Mouse (Mus musculus) adrenal gland, adult 2 months (tissue): Measurements from ENCODE around the gene Slc22a17. TPM values are rescaled to one million over a fixed set of nuclear protein-coding genes. Genes with fewer than 3 reads are reported as not detected.

ENCODE experiments used
- DNase-seq: peaks from one replicate; pipeline ENCODE4 v3.0.0; 2021
- polyA plus RNA-seq: library from polyadenylated mRNA; depleted of rRNA; stranded (reverse); fragments of >200 nt; gene quantifications from 2 replicates; pipeline ENCODE4 v1.2.3, GENCODE M21; 2012
- total RNA-seq, 2 experiments: library from RNA; stranded (reverse); gene quantifications; 2 replicates each; pipeline ENCODE4 v1.2.3; 2021

The Slc22a17 gene
- total and polyA plus RNA-seq, 3 experiments = 24.9 to 191 (median 45.1) TPM

GRCm38 (mm10) chr14:54939434-54940175 is 26.7 kb upstream of the Slc22a17 start:
- peak; percentile 66 for DNase-seq

DNA sequence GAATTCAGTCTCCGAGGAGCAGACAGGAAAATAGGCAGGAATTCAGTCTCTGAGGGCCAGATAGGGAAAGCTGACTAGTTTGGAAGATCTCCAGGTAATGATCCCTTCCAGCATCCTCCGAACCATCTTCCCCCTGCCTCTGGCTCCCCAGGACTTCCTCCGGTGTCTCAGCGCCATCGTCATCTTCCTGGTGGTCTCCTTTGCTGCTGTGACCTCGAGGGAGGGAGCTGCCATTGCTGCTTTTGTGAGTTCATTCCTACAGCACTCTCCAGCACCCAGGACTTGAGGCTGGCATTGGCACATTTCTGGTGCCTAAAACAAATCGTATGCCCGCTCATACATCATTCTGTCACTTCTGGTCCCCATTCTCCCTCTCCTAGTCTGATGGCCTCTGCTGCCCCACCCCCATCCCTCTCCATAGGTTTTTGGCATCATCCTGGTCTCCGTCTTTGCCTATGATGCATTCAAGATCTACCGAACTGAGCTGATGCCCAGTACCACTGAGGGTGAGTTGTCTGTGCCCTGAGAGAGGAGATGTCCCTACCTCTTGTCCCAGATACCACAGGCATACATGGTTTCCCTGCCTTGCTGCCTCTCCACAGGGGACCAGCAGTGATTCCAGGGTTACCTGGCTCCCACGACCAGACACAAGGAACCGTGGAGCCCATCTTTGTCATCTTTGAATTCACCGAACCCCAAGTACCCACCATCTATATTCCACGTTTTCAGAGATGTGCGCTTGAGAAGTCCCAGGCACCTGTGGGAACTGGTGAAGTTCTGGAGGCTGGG is 25.7 kb upstream of the Slc22a17 start:
- no peak for DNase-seq

DNA sequence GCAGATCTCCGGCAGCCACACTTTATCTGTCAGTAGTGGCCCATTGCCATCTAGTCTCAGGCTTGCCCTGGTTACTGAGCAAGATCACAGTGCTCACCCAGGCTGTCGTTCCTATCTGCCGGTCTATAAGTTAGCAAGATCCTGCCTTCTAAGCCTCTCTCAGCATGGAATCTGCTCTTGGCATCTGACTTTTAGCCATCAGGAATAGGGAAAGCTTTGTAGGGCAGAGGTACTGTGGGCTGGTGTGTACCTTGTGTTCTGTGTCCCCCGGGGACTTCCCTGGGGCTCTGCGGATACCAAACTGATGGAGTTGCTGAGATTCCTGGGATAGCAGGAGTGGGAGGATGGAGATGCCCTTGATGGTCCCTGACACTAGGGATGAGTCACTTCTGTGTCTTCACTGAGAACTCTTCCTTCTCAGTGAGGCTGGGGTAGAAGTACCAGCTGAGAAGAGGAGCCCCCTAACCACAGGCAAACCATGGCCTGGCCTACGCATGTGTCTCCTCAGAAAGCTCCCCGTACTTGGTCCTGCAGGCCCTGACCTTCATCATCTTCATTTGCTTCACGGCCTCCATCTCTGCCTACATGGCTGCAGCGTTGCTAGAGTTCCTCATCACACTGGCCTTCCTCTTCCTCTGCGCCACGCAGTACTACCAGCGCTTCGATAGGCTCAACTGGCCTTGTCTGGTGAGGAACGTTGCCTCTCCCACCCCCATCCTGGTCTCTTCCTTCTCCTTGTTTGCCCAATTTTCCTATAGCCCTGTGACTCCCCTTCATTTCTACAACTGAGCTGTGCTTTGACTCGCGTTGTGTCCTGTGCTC is 24.6 kb upstream of the Slc22a17 start:
- no peak for DNase-seq

DNA sequence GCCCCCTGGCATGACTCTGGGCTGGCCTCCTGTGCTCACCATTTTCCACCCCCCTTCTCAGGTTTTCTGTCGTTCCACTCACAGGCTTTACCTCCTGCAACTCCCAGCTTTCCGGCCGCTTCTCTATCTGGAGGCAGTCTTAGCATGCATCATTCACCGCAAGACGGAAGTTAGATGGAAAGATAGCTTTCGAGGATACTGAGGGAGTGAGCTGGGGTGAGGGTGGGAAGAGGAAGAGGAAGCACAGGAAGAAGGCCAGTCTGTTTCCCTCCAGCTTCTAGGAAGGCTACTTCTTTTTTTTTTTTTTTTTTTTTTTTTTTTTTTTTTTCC is 23.9 kb upstream of the Slc22a17 start:
- DNase-seq = no peak

DNA sequence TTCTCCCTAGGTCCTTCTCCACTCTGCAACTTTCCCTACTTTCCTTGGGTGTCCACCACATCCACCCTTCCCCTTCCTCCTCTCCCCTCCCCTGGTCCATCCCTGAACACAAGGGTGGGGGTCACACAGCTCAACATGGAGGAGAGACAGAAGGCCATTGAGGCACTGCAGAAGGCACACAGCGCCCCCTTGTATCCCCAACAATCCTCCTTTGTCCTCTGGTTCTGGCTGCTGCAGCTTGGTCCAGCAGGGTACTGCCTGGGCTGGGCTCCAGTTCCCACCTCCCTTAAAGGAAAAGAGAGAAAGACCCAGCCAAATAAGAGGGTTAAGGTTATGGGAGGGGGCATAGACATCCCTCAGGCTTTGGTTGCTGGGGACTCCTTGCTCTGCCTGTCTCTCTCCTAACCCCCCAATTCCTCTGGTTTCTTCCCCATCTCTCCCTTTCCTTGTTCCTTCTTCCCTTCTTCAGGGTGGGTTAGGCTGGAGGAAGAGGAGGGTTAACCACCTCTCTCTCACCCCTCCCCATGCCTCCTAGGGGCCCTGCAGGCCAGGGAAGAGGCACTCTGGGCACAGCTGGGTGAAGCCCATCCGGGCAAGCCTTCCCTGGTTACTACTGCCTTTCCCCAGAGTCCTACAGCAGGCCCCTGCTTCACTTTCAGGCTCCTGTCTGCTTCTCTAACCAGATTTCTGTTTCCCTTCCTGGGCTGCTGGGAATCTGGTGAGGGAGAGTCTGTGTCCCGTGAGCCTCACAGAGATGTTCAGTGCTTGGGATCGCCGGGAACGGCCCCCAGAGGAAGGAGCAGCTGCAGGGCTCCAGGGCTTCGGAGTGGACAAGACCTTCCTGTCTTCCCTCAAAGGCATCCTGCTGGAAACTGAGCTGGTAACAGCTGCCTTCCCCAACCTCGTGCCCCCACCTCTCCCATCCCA is 23.2 kb upstream of the Slc22a17 start, which contains the start of gene Cmtm5:
Gene Cmtm5, plus strand, starts transcription at position 358 of the 927 bp plus-strand sequence.
- no peak for DNase-seq

DNA sequence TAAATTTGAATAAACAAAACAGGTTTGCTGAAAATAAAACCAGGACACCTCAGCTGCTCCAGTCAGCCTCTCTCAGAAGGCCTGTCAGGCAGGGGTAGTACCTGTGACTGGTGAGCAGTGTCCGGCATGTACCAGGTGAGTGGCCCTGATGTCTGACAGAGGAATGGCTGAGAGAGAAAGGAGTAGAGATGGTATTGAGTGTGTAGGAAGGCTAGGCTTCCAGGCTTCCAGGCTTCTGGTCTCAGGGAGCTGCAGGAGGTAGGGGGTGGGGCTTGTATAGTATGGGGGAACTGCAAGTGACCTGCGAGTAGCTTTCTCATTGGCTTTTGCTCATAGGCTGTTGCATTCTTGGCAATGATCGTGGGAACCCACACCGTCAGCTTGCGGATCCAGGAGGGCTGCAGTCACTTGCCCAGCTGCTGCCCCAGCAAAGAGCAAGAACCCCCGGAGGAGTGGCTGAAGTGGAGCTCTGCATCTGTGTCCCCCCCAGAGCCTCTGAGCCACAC is 19.8 kb upstream of the Slc22a17 start, which contains the start of gene Il25:
Gene Il25, plus strand, starts transcription at position 51 of the 506 bp plus-strand sequence.
- DNase-seq = no peak

DNA sequence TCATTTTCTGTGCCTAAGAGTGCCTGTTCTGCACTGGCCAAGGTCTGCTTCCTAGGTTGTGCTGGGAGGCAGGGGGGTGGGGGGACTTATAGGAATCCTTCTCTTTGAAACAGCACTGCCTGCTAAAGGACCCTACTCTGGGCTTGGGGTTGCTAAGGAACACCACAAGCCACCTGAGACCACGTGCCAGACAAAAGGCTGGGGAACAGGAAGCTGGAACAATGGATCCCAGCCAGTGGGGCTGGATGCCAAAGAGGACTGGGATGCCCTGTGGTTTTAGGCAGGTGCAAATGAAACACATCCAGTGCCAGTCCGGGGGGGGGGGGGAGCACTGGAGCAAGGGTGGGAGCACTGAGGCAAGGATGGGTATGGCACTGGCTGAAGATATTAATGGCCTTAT is 17.5 kb upstream of the Slc22a17 start:
- no peak for DNase-seq

- no peak for DNase-seq
Measured at GRCm38 (mm10) chr14:54929801-54930200, 16.9 kb upstream of the Slc22a17 start.

GRCm38 (mm10) chr14:54927296-54927695 is 14.4 kb upstream of the Slc22a17 start:
- no peak for DNase-seq

- DNase-seq = peak; percentile 36
Measured at GRCm38 (mm10) chr14:54926401-54927158, 13.6 kb upstream of the Slc22a17 start.

GRCm38 (mm10) chr14:54925349-54926342 is 12.7 kb upstream of the Slc22a17 start, which contains the start of gene Efs:
TSS of gene Efs (minus strand) at chr14:54926126.
- DNase-seq = peak; percentile 53

GRCm38 (mm10) chr14:54924641-54925348 is 11.9 kb upstream of the Slc22a17 start:
- peak; percentile 34 for DNase-seq

GRCm38 (mm10) chr14:54920076-54920685 is 7.2 kb upstream of the Slc22a17 start:
- DNase-seq = no peak

DNA sequence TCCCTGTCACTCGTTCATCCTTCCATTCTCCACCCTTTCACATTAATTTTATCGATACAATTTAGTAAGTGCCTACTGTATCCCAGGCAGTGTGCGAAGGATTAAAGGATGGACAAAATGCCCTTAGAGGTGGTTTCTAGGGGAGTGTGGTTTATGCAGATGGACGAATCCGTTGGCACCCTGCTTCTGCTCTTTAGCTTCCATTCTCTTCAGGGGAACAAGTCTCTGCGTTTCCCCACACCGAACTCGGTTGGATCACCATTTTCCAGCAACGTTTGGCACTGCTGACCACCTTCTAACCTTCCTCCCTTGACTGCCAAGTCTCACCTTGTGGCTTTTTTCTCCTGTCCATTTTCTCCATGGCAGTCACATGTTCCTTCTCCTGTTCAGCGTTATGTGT is 411 bp upstream of the Slc22a17 start:
- no peak for DNase-seq

- no peak for DNase-seq
Measured at GRCm38 (mm10) chr14:54912109-54912850, 652 bp downstream of the Slc22a17 start.

- no peak for DNase-seq
Measured at GRCm38 (mm10) chr14:54908682-54909081, 4.2 kb downstream of the Slc22a17 start.

- no peak for DNase-seq
Measured at GRCm38 (mm10) chr14:54903641-54904040, 9.3 kb downstream of the Slc22a17 start.
